Mouse (Mus musculus): ENCODE results near the gene Osm. TPM values are rescaled to one million over a fixed set of nuclear protein-coding genes. Genes with fewer than 3 reads are reported as not detected.

Osm gene
- polyA plus RNA-seq, 2 experiments, result 0.41 to 0.85 TPM

DNA sequence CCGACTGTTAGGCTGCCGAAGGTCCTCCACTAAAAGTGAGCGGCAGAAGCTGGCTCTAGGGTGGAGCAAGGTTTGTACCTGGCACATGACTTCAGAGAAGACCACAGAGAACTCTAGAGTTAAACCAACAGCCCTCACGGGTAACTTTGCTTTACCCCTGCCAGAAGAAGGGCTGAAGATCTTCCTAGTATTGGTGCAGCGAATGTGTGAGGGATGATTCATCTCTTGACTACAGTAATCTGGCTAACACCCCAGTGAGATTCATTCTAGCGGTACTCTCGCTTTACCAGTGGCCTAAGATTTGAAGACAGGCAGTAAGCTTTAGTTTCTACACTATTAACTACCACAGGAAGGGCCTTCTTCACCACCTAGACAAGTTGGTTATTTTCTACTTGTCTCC is 30.3 kb upstream of the Osm start:
- Histone ChIP-seq H3K4me1 (replicated peaks; ENCODE audit: control insufficient read depth in 2 of 2, insufficient read depth in 2 of 2, low read length in 1 of 2) (peaks cover 0 to 7% of the 10 kb centered on the region in 2 experiments; a peak in 2 of 4 replicates), H3K27ac (no peak overlapping the region), H3K9ac (replicated peaks) (no peak overlapping the region), H3K36me3 (replicated peaks; ENCODE audit: control insufficient read depth, insufficient read depth, low read depth) (no peaks in the 10 kb centered on the region), H3K4me2 (ENCODE audit: low read depth) (no peak overlapping the region), H3K9me3 (ENCODE audit: control insufficient read depth, low read length) (no peaks in the 10 kb centered on the region), H3K4me3 (ENCODE audit: insufficient read depth in 1 of 2, low read depth in 2 of 2, low read length in 2 of 2) (no peak overlapping the region), H3K27me3 (ENCODE audit: control insufficient read depth, insufficient read depth, low read length) (no peaks in the 10 kb centered on the region)
- 75% methylated on average over 7 of the region's 7 CpGs for WGBS (ENCODE audit: insufficient replicate concordance)
- ATAC-seq (ENCODE audit: insufficient read depth) (no peak), DNase-seq (ENCODE audit: low read depth in 3 of 3, low spot score in 3 of 3) (no peak)
- TF ChIP-seq EP300 (IDR thresholded peaks at IDR 0.05; ENCODE audit: low read depth), result no peak
- TF ChIP-seq CTCF (IDR thresholded peaks at IDR 0.05; ENCODE audit: low read depth), result no peak

DNA sequence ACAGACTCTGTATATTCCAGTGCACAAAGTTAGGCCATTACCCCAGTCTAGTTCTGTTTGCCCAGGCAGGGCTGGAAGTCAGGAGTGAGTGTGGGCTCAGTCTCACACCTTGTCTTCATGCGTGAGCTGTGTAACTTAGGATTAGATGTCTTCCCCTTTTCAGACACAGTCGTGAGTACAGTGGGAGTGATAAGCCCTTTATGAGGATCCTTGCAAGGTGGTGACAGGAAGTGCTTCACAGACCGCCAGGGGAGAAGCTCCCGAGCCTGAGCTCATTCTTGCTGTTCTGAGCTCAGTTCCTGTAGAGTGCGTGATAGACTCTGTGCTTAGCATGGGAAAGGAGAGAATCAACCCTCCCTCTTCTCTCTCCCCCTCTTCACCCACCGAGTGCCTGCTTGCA is 29.7 kb upstream of the Osm start:
- Histone ChIP-seq H3K4me3 (ENCODE audit: insufficient read depth in 1 of 2, low read depth in 2 of 2, low read length in 2 of 2) (no peak overlapping the region), H3K4me1 (replicated peaks; ENCODE audit: control insufficient read depth in 2 of 2, insufficient read depth in 2 of 2, low read length in 1 of 2) (peaks cover 0 to 7% of the 10 kb centered on the region in 2 experiments; a peak in 2 of 4 replicates), H3K27me3 (ENCODE audit: control insufficient read depth, insufficient read depth, low read length) (no peaks in the 10 kb centered on the region), H3K36me3 (replicated peaks; ENCODE audit: control insufficient read depth, insufficient read depth, low read depth) (no peaks in the 10 kb centered on the region), H3K27ac (no peak overlapping the region), H3K4me2 (ENCODE audit: low read depth) (no peak overlapping the region), H3K9me3 (ENCODE audit: control insufficient read depth, low read length) (no peaks in the 10 kb centered on the region), H3K9ac (replicated peaks) (no peak overlapping the region)
- TF ChIP-seq CTCF (IDR thresholded peaks at IDR 0.05; ENCODE audit: low read depth) (0 out of 2 replicates have a peak, but pooled peaks have one; percentile 2), EP300 (IDR thresholded peaks at IDR 0.05; ENCODE audit: low read depth) (no peak)
- DNase-seq (ENCODE audit: low read depth in 3 of 3, low spot score in 3 of 3) (no peak), ATAC-seq (ENCODE audit: insufficient read depth) (no peak)
- 26% methylated on average over 6 of the region's 6 CpGs for WGBS (ENCODE audit: insufficient replicate concordance)

DNA sequence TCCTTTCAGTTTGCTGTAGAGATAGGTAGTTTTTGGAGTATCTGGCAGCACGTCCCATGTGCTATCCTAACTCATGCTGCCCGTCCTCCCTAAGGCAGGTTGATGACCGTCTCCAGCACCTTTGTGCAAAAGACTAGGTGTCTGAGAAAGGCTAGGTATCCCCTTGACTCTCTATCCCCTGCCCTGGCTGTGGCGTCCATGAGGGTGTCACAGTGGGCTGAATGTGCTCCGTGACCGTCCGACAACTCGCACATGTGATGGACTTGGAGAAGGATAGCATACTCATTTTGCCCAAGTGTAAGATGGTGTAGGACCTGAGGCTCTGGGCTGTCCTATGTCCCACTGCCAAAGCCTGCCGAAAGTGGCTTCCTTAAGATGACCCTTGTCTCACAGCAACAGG is 28.6 kb upstream of the Osm start:
- H3K4me1 ChIP-seq (replicated peaks; ENCODE audit: control insufficient read depth in 2 of 2, insufficient read depth in 2 of 2, low read length in 1 of 2), result peaks cover 0 to 7% of the 10 kb centered on the region in 2 experiments; a peak in 2 of 4 replicates
- 78% methylated on average over 9 of the region's 9 CpGs for WGBS (ENCODE audit: insufficient replicate concordance)
- no peak overlapping the region for H3K4me3 ChIP-seq (ENCODE audit: insufficient read depth in 1 of 2, low read depth in 2 of 2, low read length in 2 of 2)
- no peaks in the 10 kb centered on the region for H3K9me3 ChIP-seq (ENCODE audit: control insufficient read depth, low read length)
- no peak overlapping the region for H3K4me2 ChIP-seq (ENCODE audit: low read depth)
- no peak for TF ChIP-seq EP300 (IDR thresholded peaks at IDR 0.05; ENCODE audit: low read depth)
- H3K27ac ChIP-seq, result no peak overlapping the region
- H3K36me3 ChIP-seq (replicated peaks; ENCODE audit: control insufficient read depth, insufficient read depth, low read depth), result no peaks in the 10 kb centered on the region
- H3K9ac ChIP-seq (replicated peaks), result no peak overlapping the region
- ATAC-seq (ENCODE audit: insufficient read depth), result no peak
- no peak for DNase-seq (ENCODE audit: low read depth in 3 of 3, low spot score in 3 of 3)
- no peaks in the 10 kb centered on the region for H3K27me3 ChIP-seq (ENCODE audit: control insufficient read depth, insufficient read depth, low read length)

DNA sequence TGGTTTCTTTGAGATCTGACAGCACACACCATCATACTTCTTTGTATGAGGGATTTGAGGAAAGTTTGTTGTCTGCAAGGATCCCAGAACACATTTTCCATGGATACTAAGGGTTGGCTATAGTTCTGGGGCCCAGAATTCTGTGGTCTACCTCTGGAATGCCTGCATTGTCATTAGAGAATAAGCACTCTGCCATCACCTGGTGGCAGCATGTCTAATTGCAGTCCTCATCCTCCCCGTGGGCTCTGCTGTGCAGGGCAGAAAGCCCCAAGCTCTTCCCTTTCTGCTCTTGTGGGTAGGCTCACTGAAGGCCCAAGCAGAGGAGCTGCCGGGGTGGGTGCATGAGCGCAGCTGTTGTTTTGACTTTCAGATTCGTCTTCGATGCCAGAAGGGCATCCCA is 26.7 kb upstream of the Osm start:
- Histone ChIP-seq H3K27me3 (ENCODE audit: control insufficient read depth, insufficient read depth, low read length) (no peaks in the 10 kb centered on the region), H3K36me3 (replicated peaks; ENCODE audit: control insufficient read depth, insufficient read depth, low read depth) (no peaks in the 10 kb centered on the region), H3K4me1 (replicated peaks; ENCODE audit: control insufficient read depth in 2 of 2, insufficient read depth in 2 of 2, low read length in 1 of 2) (no peaks in the 10 kb centered on the region), H3K4me2 (ENCODE audit: low read depth) (no peak overlapping the region), H3K9ac (replicated peaks) (no peak overlapping the region), H3K4me3 (ENCODE audit: insufficient read depth in 1 of 2, low read depth in 2 of 2, low read length in 2 of 2) (no peak overlapping the region), H3K27ac (no peak overlapping the region), H3K9me3 (ENCODE audit: control insufficient read depth, low read length) (no peaks in the 10 kb centered on the region)
- WGBS (ENCODE audit: insufficient replicate concordance), result 62% methylated on average over 5 of the region's 5 CpGs
- no peak for TF ChIP-seq EP300 (IDR thresholded peaks at IDR 0.05; ENCODE audit: low read depth)
- TF ChIP-seq CTCF (IDR thresholded peaks at IDR 0.05; ENCODE audit: low read depth), result peak; percentile 66
- no peak for ATAC-seq (ENCODE audit: insufficient read depth)
- no peak for DNase-seq (ENCODE audit: low read depth in 3 of 3, low spot score in 3 of 3)

DNA sequence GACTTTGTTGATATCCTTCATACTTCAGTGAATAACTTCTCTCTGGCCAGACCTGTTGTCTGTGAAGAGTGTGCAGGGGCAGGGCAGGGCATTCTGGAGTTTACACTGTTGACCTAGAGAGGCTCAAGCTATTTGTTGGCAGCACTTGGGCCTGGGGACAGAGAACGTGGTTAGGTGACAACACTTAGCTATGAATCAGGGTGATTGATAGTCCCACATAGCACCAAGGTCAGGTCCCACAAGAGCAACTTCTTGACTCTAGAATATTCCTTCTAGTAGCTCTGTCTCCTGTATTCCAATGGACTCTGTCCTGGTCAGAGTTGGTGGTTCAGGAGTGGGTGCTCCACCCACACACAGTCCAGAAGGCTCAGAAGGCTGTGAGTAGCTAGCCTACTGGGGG is 25.4 kb upstream of the Osm start:
- DNase-seq (ENCODE audit: low read depth in 3 of 3, low spot score in 3 of 3), result no peak

More for the DNA sequence above, 25.4 kb upstream of the Osm start:
- Histone ChIP-seq H3K4me2 (ENCODE audit: low read depth) (no peak overlapping the region), H3K4me1 (replicated peaks; ENCODE audit: control insufficient read depth in 2 of 2, insufficient read depth in 2 of 2, low read length in 1 of 2) (no peaks in the 10 kb centered on the region), H3K9me3 (ENCODE audit: control insufficient read depth, low read length) (no peaks in the 10 kb centered on the region), H3K27ac (no peak overlapping the region), H3K4me3 (ENCODE audit: insufficient read depth in 1 of 2, low read depth in 2 of 2, low read length in 2 of 2) (no peak overlapping the region), H3K36me3 (replicated peaks; ENCODE audit: control insufficient read depth, insufficient read depth, low read depth) (no peaks in the 10 kb centered on the region), H3K27me3 (ENCODE audit: control insufficient read depth, insufficient read depth, low read length) (no peaks in the 10 kb centered on the region), H3K9ac (replicated peaks) (no peak overlapping the region)
- no peak for ATAC-seq (ENCODE audit: insufficient read depth)
- WGBS (ENCODE audit: insufficient replicate concordance), result 63% methylated on average over 1 of the region's 1 CpGs
- TF ChIP-seq CTCF (IDR thresholded peaks at IDR 0.05; ENCODE audit: low read depth), result no peak
- TF ChIP-seq EP300 (IDR thresholded peaks at IDR 0.05; ENCODE audit: low read depth), result no peak

All from liver, embryonic 14.5 days (tissue).